Mouse (Mus musculus): ENCODE data around the gene Mcmbp.

DNA sequence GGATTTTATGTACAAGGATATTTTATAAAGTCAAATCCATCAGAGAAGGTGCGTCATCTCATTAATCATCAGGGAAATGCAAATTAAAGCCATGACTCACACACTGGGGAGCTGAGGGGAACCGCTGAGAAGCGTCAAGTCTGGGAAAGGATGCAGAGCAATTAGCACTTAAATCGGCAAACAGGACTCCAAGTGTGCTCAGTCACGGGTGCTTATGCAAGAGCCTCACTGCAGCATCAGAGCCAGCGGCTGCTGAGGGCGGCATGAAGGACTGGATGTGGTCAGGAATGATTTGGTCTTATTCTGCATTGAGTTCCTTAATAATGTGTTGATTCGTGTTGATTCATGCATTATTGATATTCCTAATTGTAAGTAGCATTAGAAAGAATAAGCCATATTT is 68.3 kb downstream of the Mcmbp start:
- TF ChIP-seq CTCF (IDR thresholded peaks at IDR 0.05; ENCODE audit: control insufficient read depth, insufficient read depth, low read length) = no peak
- no peak for TF ChIP-seq POLR2A (IDR thresholded peaks at IDR 0.05; ENCODE audit: borderline replicate concordance, control insufficient read depth, low read depth, low read length)
